Mouse (Mus musculus): Measurements from ENCODE around the gene Nfix. TPM values are rescaled to one million over a fixed set of nuclear protein-coding genes. Genes with fewer than 3 reads are reported as not detected.

Gene Nfix
- polyA plus RNA-seq (2012; rRNA removed): 14.5 and 15.4 TPM in 2 replicates

GRCm38 (mm10) chr8:84799999-84800831 lies at the start of gene Nfix:
Nfix (minus strand) TSS chr8:84800344.
- WGBS: 13% methylated on average over 115 of the region's 125 CpGs

GRCm38 (mm10) chr8:84847684-84848435 lies 47.7 kb upstream of the Nfix start:
- WGBS: 33% methylated on average over 6 of the region's 6 CpGs
- no peak for DNase-seq (ENCODE audit: low read depth, low spot score)

More at GRCm38 (mm10) chr8:84799999-84800831, at the start of gene Nfix:
- DNase-seq (ENCODE audit: low read depth, low spot score): no peak

- peak; percentile 98 for DNase-seq (ENCODE audit: low read depth, low spot score)
- 1% methylated on average over 55 of the region's 55 CpGs for WGBS
Observed at GRCm38 (mm10) chr8:84846722-84847572, 46.8 kb upstream of the Nfix start, which contains the start of gene Calr. Calr (minus strand) TSS chr8:84846934.

- WGBS: under 1% methylated on average over 30 of the region's 30 CpGs
- no peak for DNase-seq (ENCODE audit: low read depth, low spot score)
Observed at GRCm38 (mm10) chr8:84846094-84846721, 46.1 kb upstream of the Nfix start.

DNA sequence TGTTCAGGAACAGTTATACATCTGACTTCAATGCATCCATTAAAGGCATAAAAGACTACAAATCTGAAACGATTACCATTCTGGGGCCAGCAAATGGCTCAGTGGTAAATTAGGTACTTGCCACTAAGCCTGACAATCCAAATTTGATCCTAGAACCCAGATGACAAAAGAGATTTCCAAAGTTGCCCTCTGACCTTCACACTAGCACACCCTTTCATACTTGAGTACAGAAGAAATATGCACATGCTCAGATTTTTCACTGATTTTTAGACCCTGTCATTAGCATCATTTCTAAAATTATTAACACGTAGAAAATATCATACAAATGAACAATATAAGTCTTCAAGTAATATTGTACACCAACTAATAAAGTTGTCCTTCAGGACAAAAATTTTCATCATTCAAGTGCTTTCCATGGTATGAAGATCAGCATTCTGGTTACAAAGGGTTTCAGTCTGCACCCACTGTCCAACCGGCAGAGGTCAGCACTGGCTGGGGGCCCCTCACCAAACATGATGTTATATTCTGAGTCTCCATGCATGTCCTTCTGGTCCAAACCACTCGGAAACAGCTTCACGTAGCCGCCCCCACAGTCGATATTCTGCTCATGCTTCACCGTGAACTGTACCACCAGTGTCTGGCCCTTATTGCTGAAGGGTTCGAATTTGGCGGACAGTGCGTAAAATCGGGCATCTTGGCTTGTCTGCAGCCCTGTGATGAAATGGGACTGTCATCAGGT lies 45.4 kb upstream of the Nfix start:
- DNase-seq (ENCODE audit: low read depth, low spot score): no peak
- WGBS: 8% methylated on average over 12 of the region's 12 CpGs

- 67% methylated on average over 9 of the region's 9 CpGs for WGBS
- no peak for DNase-seq (ENCODE audit: low read depth, low spot score)
Observed at GRCm38 (mm10) chr8:84844397-84845070, 44.4 kb upstream of the Nfix start.

DNA sequence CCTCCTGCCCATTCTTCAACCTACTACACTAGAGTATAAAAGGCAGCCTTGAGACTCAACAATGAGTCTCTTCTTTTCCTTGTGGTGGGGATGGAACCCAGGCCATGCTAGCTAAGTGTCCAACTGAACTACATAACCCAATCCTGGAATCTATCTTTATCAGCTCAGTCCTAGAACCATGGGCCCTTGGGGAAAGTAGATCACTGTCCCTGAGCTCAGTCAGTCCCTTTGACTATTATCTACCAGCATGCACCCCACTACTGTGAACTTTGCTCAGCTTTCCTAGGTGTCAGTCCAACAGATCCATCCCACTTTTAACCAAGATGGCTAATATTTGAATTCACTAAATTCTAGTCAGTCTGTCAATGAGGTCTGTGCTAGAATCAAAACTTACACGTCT lies 41.4 kb upstream of the Nfix start:
- WGBS: 68% methylated on average over 1 of the region's 1 CpGs
- no peak for DNase-seq (ENCODE audit: low read depth, low spot score)

DNA sequence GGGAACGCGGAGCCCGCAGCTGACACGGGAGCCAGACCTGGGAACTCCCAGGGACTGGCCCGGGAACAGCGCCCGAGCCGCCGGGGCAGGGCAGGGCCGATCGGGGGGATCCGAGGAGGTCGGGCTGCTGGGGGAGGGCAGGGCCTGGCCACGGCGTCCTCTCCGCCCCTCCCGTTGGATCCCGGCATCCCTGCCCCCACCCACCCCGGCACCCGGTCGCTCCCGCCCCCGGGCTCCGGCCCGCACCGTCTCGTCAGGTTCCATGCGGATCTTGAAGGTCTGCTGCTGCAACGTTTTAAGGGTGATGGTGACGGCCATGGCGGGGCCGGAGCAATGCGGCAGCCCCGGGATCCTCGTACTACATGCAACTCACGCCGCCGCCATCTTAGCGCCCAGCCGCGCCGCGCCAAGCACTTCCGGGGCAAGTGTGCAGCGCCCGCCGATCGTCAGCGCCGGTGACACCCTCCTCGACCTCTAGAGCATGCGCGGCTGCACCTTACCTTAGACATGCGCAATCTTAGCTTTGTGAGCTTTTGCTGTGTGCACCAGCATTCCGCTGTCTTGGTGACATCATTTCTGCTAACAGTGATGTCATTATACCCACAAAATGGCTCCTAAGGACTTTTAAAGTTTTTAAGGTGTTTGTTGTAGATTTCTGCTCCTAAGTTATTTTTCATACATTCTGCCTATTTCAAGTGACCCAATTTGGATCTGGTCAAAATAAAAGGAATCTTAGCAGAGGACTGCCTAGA lies 40.3 kb upstream of the Nfix start, which contains the start of gene Rad23a:
Gene Rad23a, minus strand, starts transcription at position 418 of the 752 bp plus-strand sequence.
- WGBS: 1% methylated on average over 55 of the region's 55 CpGs
- peak; percentile 82 for DNase-seq (ENCODE audit: low read depth, low spot score)

GRCm38 (mm10) chr8:84839875-84840247 lies 39.7 kb upstream of the Nfix start:
- DNase-seq (ENCODE audit: low read depth, low spot score): no peak
- WGBS: under 1% methylated on average over 7 of the region's 7 CpGs

DNA sequence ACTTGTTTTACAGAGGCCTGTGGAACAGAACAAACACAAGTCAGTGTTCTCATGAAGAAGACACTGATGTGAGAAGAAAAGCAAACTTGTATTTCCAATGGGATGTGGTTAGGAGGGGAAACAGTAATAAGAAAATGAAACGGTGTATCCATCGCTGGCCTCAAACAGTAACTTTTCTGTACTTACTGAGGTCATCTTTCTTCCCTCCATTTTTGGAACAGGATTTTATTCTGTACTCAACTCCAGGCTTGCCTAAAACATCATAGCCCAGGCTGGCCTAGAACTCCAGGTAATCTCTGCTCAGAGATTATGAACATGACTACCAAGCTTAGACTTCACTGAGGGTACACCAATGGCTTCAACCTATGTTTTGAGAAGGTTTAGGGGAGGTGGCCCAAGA lies 39.3 kb upstream of the Nfix start:
- 58% methylated on average over 2 of the region's 2 CpGs for WGBS
- no peak for DNase-seq (ENCODE audit: low read depth, low spot score)

DNA sequence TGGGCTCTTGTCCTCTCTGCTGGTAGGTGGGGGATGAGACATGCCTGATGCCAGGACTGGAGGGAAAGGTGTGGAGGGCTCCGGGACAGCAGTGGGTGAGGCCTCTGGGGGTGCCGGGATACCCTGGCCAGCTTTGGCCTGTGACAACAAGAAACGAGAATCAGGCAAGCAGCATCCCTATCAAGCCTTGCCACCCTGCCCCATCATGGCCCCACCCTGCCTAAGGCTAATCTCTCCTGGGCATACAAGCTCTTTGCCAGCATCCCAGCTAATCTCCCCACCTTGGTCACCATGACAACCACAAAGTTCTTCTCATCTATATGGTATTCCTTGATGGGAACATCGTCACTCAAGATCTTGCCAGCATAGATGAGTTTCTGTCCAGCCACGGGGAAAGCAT lies 38.4 kb upstream of the Nfix start:
- no peak for DNase-seq (ENCODE audit: low read depth, low spot score)
- 79% methylated on average over 5 of the region's 5 CpGs for WGBS

DNA sequence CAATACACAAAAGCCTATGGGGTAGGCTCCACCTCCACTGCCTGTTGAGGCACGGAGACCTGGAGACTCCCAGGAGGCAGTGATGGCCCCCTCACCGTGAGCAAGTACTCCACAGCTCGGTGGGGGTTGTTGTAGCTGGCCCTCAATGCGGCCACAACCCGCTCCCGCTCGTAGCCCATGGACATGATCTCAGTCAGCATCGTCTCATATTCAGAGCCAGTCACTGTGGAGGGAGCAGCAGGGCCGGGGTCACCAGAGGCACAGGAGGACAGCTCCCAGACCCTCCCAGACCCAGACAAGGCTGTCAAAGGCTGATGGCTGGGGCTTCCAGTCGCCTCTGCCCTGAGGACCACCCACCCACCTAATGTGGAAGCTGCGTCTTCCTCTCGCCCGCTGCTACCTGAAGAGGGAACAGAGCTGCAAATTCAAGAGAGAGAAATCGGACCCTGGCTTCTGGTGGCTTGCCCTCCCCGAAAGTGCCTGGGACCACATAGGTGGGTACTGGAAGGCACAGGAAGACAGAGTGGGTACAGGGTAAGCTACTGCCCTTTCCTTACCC lies 37.8 kb upstream of the Nfix start:
- 90% methylated on average over 15 of the region's 15 CpGs for WGBS
- DNase-seq (ENCODE audit: low read depth, low spot score): no peak

DNA sequence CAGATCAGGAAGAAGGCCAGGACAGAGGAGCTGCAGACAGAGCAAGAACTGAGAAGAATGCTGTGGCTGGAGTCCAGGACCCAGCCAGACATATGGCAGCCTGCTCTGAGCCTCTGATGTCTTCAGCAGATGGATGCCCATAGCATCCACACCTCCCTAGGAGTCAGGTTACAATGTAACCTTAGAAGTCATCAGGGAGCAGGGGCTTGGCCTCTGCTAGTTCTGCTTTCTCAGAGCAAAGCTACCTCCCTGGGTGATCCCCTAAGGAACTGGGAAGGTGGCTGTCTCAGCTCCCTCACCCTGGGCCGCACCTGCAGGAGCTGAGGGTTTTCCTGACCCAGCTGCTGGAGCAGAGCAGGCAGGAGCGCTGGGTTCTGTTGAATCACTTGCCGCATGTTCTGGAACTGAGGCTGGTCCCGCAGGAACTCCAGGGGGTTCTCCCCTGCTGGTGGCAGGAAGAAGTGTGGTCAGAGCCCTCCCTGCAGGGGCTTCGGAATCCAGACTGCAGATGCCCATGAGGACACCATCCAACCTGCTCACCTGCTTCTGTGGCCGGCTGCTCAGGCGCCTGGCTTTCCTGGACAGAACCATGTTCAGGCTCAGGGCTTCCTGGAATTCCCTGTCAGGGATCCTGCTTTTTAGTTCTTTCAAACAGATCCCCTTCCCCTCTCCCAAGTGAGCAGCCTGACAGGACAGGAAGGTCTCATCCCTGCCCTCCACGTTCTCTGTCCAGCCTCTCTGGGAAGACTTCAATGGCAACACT lies 37.2 kb upstream of the Nfix start:
- DNase-seq (ENCODE audit: low read depth, low spot score): no peak
- 78% methylated on average over 8 of the region's 8 CpGs for WGBS

- no peak for DNase-seq (ENCODE audit: low read depth, low spot score)
- WGBS: 58% methylated on average over 10 of the region's 10 CpGs
Observed at GRCm38 (mm10) chr8:84834866-84835855, 35.0 kb upstream of the Nfix start.

Data from large intestine, adult 2 months (tissue).